Mouse (Mus musculus) adipose tissue, adult 10 weeks (tissue): ENCODE results near the gene Gm45902. TPM values are rescaled to one million over a fixed set of nuclear protein-coding genes. Genes with fewer than 3 reads are reported as not detected.

ENCODE experiments used
- polyA plus RNA-seq: library from polyadenylated mRNA; stranded (reverse); fragments of 350-450 nt; fragmentation: Illumina TruSeq; extraction: RNeasy Lipid Tissue Mini Kit (QIAGEN cat#74804); gene quantifications from one replicate; pipeline ENCODE4 v1.2.3, GENCODE M21; 2014; ENCODE audit warnings: low read depth, low replicate concordance

Gm45902 gene
- polyA plus RNA-seq: 1.8 TPM

DNA sequence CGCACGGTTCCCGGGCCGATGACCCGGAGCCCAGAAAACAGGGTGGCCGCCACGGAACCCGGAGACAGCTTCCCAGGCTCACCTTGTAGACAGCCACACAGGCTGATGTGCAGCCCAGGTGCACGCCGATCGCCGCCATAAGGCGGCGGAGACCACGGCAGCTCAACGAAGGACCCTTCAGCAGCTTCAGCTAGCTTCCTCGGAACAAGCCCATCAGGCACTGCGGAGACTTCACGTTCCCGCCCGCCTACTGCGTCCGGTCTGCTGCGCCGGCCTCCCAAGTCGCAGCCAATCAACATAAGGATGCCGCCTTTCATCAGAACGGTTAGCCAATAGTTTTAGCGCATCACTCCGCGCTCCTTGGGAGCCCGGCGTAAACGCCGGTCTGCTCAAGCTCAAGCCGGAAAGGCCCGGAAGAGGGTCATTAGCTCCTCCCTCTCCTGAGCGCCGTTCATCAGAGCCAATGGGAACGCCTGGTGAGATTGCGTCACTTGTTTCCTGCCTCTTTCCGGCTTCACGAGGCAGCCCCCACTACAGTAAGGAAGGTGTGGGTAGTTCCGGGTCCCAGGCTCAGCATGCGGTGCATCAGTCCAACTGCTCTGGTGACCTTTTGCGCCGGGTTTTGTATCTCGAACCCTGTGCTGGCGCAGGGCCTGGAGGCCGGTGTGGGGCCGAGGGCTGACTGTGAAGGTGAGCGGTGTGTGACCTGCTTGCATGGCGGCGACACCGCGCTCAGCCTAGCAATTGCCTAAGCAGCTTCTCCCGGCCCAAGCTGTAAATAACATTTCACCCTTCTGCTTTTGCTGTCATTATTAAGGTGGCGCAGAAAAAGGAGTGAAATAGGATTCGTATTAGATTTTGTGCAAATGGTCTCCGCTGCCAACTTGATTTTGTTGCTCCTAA is at the start of gene Gm45902, which contains the start of the genes Hspa14 and Cdnf:
Gene Gm45902, minus strand, starts transcription at position 239 of the 903 bp plus-strand sequence.
Gene Hspa14, minus strand, starts transcription at position 263 of the 903 bp plus-strand sequence.
Gene Cdnf, plus strand, starts transcription at position 479 of the 903 bp plus-strand sequence.

DNA sequence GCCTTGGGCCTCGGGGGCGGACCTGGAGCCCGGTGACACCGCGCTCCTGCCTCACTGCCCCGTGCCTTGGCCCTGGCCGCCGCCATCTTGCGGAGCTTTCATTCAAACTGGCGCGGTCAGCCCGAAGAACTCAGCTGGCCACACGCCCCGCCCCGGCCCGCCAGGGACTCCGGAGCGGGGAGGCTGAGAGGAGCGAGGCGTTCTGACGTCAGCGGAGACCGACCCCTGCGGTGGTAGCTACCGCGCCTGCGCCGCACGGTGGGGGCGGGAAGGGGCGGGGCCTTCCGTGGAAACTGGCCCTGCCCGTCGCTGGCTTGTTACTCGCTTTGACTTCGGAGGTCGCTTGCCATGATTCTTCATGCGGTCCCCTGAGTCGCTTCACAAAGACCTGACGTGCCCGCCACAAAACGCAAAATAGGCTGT is 37.7 kb downstream of the Gm45902 start, which contains the start of gene Suv39h2:
Gene Suv39h2, minus strand, starts transcription at position 171 of the 423 bp plus-strand sequence.

Other genes starting within 250 kb of the Gm45902 start
- 23.0 TPM for gene Nmt2, start 228.6 kb downstream of the Gm45902 start, polyA plus RNA-seq
- gene Rpp38, start 180.1 kb downstream of the Gm45902 start, polyA plus RNA-seq: 11.4 TPM
- gene Acbd7, start 176.6 kb downstream of the Gm45902 start, polyA plus RNA-seq: 112 TPM
- gene Olah, start 115.6 kb downstream of the Gm45902 start, polyA plus RNA-seq: 0.21 TPM
- 61.4 TPM for gene Meig1, start 90.1 kb downstream of the Gm45902 start, polyA plus RNA-seq
- 9.2 TPM for gene Dclre1c, start 88.7 kb downstream of the Gm45902 start, polyA plus RNA-seq
- gene Suv39h2, start 37.8 kb downstream of the Gm45902 start, polyA plus RNA-seq: 1.9 TPM
- gene Hspa14, start within 50 bp of the Gm45902 start, polyA plus RNA-seq: 36.2 TPM
- gene Cdnf, start 240 bp upstream of the Gm45902 start, polyA plus RNA-seq: 6.9 TPM
- 23.2 TPM for gene Fam107b, start 57.7 kb upstream of the Gm45902 start, polyA plus RNA-seq